Mouse (Mus musculus): ENCODE measurements at regions not wholly inside any gene's neighbourhood (a gene's known extent, or its start where the extent isn't known, plus 50 kb on each side); places are given as distances from the start of the nearest gene placed in this dataset.
A peak's percentile ranks its signal among the peaks of the same experiment; 100 is the strongest.

DNA sequence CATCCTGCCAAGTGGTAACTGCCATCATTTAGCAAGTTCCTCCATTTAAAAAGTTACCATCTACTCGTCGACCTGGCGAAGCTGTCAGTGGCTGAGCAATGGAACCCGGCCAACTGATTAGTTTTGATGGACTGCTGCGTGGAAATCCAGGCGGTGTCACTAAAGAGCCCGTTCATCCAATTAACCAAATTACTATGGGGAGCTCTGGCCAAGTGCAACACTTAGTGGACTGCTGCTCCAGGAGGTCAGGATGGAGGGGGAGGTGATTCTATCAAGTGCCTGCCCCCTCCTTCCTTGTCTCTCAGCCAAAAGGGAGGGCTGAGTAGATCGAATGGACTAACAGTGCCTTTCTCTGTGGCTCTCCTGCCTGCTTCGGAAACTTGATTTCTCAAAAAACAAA is 241.0 kb downstream of the Maf start:
- Histone ChIP-seq H3K4me1 (ENCODE audit: control insufficient read depth, insufficient read depth, low read length) (no peaks in the 10 kb centered on the region), H3K4me3 (ENCODE audit: low read length) (no peak overlapping the region), H3K4me2 (ENCODE audit: low read depth, low read length) (no peak overlapping the region), H3K27me3 (replicated peaks; ENCODE audit: control insufficient read depth, insufficient read depth, low read length) (0 out of 2 replicates have a peak, but pooled peaks cover 7% of the 10 kb centered on the region), H3K9me3 (ENCODE audit: control insufficient read depth, low read length) (no peaks in the 10 kb centered on the region), H3K36me3 (ENCODE audit: control insufficient read depth, insufficient read depth, low read length) (no peaks in the 10 kb centered on the region), H3K27ac (ENCODE audit: low read length) (no peak overlapping the region), H3K9ac (ENCODE audit: low read depth, low read length) (no peak overlapping the region)
- ATAC-seq, result no peak
- WGBS, result 47% methylated on average over 9 of the region's 9 CpGs

- H3K4me2 ChIP-seq (ENCODE audit: low read depth, low read length), result no peak overlapping the region
- H3K9me3 ChIP-seq (ENCODE audit: control insufficient read depth, low read length), result no peaks in the 10 kb centered on the region
- ATAC-seq, result no peak
- no peaks in the 10 kb centered on the region for H3K36me3 ChIP-seq (ENCODE audit: control insufficient read depth, insufficient read depth, low read length)
- 69% methylated on average over 7 of the region's 7 CpGs for WGBS
- 0 out of 2 replicates have a peak, but pooled peaks cover 7% of the 10 kb centered on the region for H3K27me3 ChIP-seq (replicated peaks; ENCODE audit: control insufficient read depth, insufficient read depth, low read length)
- H3K4me1 ChIP-seq (ENCODE audit: control insufficient read depth, insufficient read depth, low read length), result no peaks in the 10 kb centered on the region
- H3K4me3 ChIP-seq (ENCODE audit: low read length), result no peak overlapping the region
- H3K9ac ChIP-seq (ENCODE audit: low read depth, low read length), result no peak overlapping the region
- H3K27ac ChIP-seq (ENCODE audit: low read length), result no peak overlapping the region
Measured at GRCm38 (mm10) chr8:115466122-115466521, 241.5 kb downstream of the Maf start.

DNA sequence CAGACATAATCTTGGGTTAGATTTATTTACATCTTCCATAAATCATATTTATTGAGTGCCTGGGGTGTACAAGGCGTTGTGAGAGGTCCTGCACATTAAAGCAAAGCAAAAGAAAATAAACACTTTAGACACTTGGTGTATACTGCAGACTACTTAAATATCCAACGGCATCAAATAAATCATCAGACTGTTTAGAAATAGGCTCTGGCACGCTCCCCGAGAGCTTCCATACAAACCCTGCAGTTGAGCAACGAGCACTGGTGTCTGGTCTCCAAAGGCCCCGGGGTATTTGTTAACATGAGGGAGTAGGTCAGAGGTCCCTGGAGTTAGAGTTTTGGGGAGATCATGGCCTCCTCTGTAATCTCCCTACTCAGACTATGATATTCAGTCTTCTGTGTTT is 244.9 kb downstream of the Maf start:
- H3K9me3 ChIP-seq (ENCODE audit: control insufficient read depth, low read length), result no peaks in the 10 kb centered on the region
- 45% methylated on average over 6 of the region's 6 CpGs for WGBS
- H3K4me1 ChIP-seq (ENCODE audit: control insufficient read depth, insufficient read depth, low read length), result no peaks in the 10 kb centered on the region
- 0 out of 2 replicates have a peak, but pooled peaks cover 9% of the 10 kb centered on the region for H3K27me3 ChIP-seq (replicated peaks; ENCODE audit: control insufficient read depth, insufficient read depth, low read length)
- H3K9ac ChIP-seq (ENCODE audit: low read depth, low read length), result no peak overlapping the region
- H3K4me3 ChIP-seq (ENCODE audit: low read length), result no peak overlapping the region
- peak; percentile 60; the same call in 1 of the 2 replicates for ATAC-seq
- H3K4me2 ChIP-seq (ENCODE audit: low read depth, low read length), result no peak overlapping the region
- no peak overlapping the region for H3K27ac ChIP-seq (ENCODE audit: low read length)
- H3K36me3 ChIP-seq (ENCODE audit: control insufficient read depth, insufficient read depth, low read length), result no peaks in the 10 kb centered on the region

GRCm38 (mm10) chr8:115458119-115458518 is 249.5 kb downstream of the Maf start:
- peak; percentile 31; the same call in 1 of the 2 replicates for ATAC-seq
- Histone ChIP-seq H3K9me3 (ENCODE audit: control insufficient read depth, low read length) (no peaks in the 10 kb centered on the region), H3K9ac (ENCODE audit: low read depth, low read length) (no peak overlapping the region), H3K4me2 (ENCODE audit: low read depth, low read length) (no peak overlapping the region), H3K27ac (ENCODE audit: low read length) (no peak overlapping the region), H3K36me3 (ENCODE audit: control insufficient read depth, insufficient read depth, low read length) (no peaks in the 10 kb centered on the region), H3K27me3 (replicated peaks; ENCODE audit: control insufficient read depth, insufficient read depth, low read length) (0 out of 2 replicates have a peak, but pooled peaks cover 2% of the 10 kb centered on the region), H3K4me3 (ENCODE audit: low read length) (no peak overlapping the region), H3K4me1 (ENCODE audit: control insufficient read depth, insufficient read depth, low read length) (0 out of 2 replicates have a peak, but pooled peaks cover 3% of the 10 kb centered on the region)
- 45% methylated on average over 3 of the region's 3 CpGs for WGBS

DNA sequence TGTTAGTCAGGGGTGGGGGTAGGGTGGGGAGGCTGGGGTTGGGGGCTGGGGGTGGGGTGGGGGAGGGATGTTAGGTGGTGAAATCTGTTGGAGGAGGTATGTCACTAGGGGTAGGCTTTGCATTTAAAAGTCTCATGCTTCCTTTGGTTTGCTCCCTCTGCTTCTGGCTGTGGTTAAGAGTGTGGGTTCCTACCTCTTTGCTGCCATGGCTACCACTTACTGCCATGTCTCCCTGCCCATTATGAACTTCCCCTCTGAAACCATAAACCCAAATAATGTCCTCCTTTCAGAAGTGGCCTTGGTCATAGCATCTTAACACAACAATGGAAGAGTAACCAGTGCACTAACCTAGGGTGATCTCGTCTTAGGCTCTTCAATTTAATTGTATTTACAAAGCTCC is 256.8 kb downstream of the Maf start:
- 58% methylated on average over 1 of the region's 1 CpGs for WGBS

GRCm38 (mm10) chr8:115448367-115448766 is 259.2 kb downstream of the Maf start:
- Histone ChIP-seq H3K4me1 (ENCODE audit: control insufficient read depth, insufficient read depth, low read length) (no peaks in the 10 kb centered on the region), H3K27me3 (replicated peaks; ENCODE audit: control insufficient read depth, insufficient read depth, low read length) (no peaks in the 10 kb centered on the region), H3K4me2 (ENCODE audit: low read depth, low read length) (no peak overlapping the region), H3K36me3 (ENCODE audit: control insufficient read depth, insufficient read depth, low read length) (no peaks in the 10 kb centered on the region), H3K27ac (ENCODE audit: low read length) (no peak overlapping the region), H3K9me3 (ENCODE audit: control insufficient read depth, low read length) (no peaks in the 10 kb centered on the region), H3K4me3 (ENCODE audit: low read length) (no peak overlapping the region), H3K9ac (ENCODE audit: low read depth, low read length) (no peak overlapping the region)
- WGBS, result 80% methylated on average over 3 of the region's 3 CpGs
- ATAC-seq, result no peak

More for the DNA sequence above, 256.8 kb downstream of the Maf start:
- Histone ChIP-seq H3K9ac (ENCODE audit: low read depth, low read length) (no peak overlapping the region), H3K27ac (ENCODE audit: low read length) (no peak overlapping the region), H3K4me2 (ENCODE audit: low read depth, low read length) (no peak overlapping the region), H3K4me1 (ENCODE audit: control insufficient read depth, insufficient read depth, low read length) (0 out of 2 replicates have a peak, but pooled peaks cover 3% of the 10 kb centered on the region), H3K36me3 (ENCODE audit: control insufficient read depth, insufficient read depth, low read length) (no peaks in the 10 kb centered on the region), H3K9me3 (ENCODE audit: control insufficient read depth, low read length) (no peaks in the 10 kb centered on the region), H3K4me3 (ENCODE audit: low read length) (no peak overlapping the region), H3K27me3 (replicated peaks; ENCODE audit: control insufficient read depth, insufficient read depth, low read length) (no peaks in the 10 kb centered on the region)
- no peak for ATAC-seq

GRCm38 (mm10) chr8:115444519-115444918 is 263.1 kb downstream of the Maf start:
- WGBS, result 97% methylated on average over 5 of the region's 5 CpGs
- Histone ChIP-seq H3K9ac (ENCODE audit: low read depth, low read length) (no peak overlapping the region), H3K9me3 (ENCODE audit: control insufficient read depth, low read length) (no peaks in the 10 kb centered on the region), H3K4me2 (ENCODE audit: low read depth, low read length) (no peak overlapping the region), H3K4me3 (ENCODE audit: low read length) (no peak overlapping the region), H3K36me3 (ENCODE audit: control insufficient read depth, insufficient read depth, low read length) (no peaks in the 10 kb centered on the region), H3K4me1 (ENCODE audit: control insufficient read depth, insufficient read depth, low read length) (no peaks in the 10 kb centered on the region), H3K27me3 (replicated peaks; ENCODE audit: control insufficient read depth, insufficient read depth, low read length) (no peaks in the 10 kb centered on the region), H3K27ac (ENCODE audit: low read length) (no peak overlapping the region)
- no peak for ATAC-seq

- no peaks in the 10 kb centered on the region for H3K4me1 ChIP-seq (ENCODE audit: control insufficient read depth, insufficient read depth, low read length)
- ATAC-seq, result no peak
- H3K36me3 ChIP-seq (ENCODE audit: control insufficient read depth, insufficient read depth, low read length), result no peaks in the 10 kb centered on the region
- no peak overlapping the region for H3K27ac ChIP-seq (ENCODE audit: low read length)
- no peaks in the 10 kb centered on the region for H3K9me3 ChIP-seq (ENCODE audit: control insufficient read depth, low read length)
- H3K4me3 ChIP-seq (ENCODE audit: low read length), result no peak overlapping the region
- no peaks in the 10 kb centered on the region for H3K27me3 ChIP-seq (replicated peaks; ENCODE audit: control insufficient read depth, insufficient read depth, low read length)
- H3K4me2 ChIP-seq (ENCODE audit: low read depth, low read length), result no peak overlapping the region
- 89% methylated on average over 6 of the region's 6 CpGs for WGBS
- no peak overlapping the region for H3K9ac ChIP-seq (ENCODE audit: low read depth, low read length)
Measured at GRCm38 (mm10) chr8:115441943-115442550, 265.5 kb downstream of the Maf start.

GRCm38 (mm10) chr8:115441323-115441722 is 266.3 kb downstream of the Maf start:
- Histone ChIP-seq H3K9ac (ENCODE audit: low read depth, low read length) (no peak overlapping the region), H3K36me3 (ENCODE audit: control insufficient read depth, insufficient read depth, low read length) (no peaks in the 10 kb centered on the region), H3K4me3 (ENCODE audit: low read length) (no peak overlapping the region), H3K4me1 (ENCODE audit: control insufficient read depth, insufficient read depth, low read length) (no peaks in the 10 kb centered on the region), H3K27me3 (replicated peaks; ENCODE audit: control insufficient read depth, insufficient read depth, low read length) (no peaks in the 10 kb centered on the region), H3K4me2 (ENCODE audit: low read depth, low read length) (no peak overlapping the region), H3K27ac (ENCODE audit: low read length) (no peak overlapping the region), H3K9me3 (ENCODE audit: control insufficient read depth, low read length) (no peaks in the 10 kb centered on the region)
- 48% methylated on average over 6 of the region's 6 CpGs for WGBS
- peak; percentile 81 for ATAC-seq

DNA sequence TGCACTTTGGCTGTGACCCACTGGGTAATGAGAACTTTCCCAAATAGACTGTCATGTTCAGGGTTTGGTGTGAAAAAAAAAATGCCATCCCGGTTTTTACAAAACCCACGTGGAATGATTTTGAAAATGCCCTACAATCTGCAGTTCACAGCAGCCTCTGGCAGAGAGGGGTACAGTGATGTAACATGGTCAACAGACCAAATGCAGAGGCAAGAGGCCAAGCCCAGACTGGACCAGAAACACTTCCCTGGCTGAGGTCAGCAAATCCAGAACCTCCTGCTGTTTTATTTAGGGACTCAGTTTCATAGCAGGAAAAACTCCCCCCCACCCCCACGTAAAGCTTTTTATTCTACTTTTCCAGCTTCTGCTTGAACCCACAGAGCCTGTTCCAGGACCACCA is 267.4 kb downstream of the Maf start:
- H3K27me3 ChIP-seq (replicated peaks; ENCODE audit: control insufficient read depth, insufficient read depth, low read length), result no peaks in the 10 kb centered on the region
- no peaks in the 10 kb centered on the region for H3K36me3 ChIP-seq (ENCODE audit: control insufficient read depth, insufficient read depth, low read length)
- ATAC-seq, result no peak
- H3K4me1 ChIP-seq (ENCODE audit: control insufficient read depth, insufficient read depth, low read length), result no peaks in the 10 kb centered on the region
- no peak overlapping the region for H3K9ac ChIP-seq (ENCODE audit: low read depth, low read length)
- WGBS, result 80% methylated on average over 3 of the region's 3 CpGs
- H3K9me3 ChIP-seq (ENCODE audit: control insufficient read depth, low read length), result no peaks in the 10 kb centered on the region
- H3K27ac ChIP-seq (ENCODE audit: low read length), result no peak overlapping the region
- H3K4me3 ChIP-seq (ENCODE audit: low read length), result no peak overlapping the region
- no peak overlapping the region for H3K4me2 ChIP-seq (ENCODE audit: low read depth, low read length)

Data from intestine, embryonic 16.5 days (tissue).